Mouse (Mus musculus) kidney, postnatal 0 days (tissue): ENCODE measurements at regions not wholly inside any gene's neighbourhood (a gene's known extent, or its start where the extent isn't known, plus 50 kb on each side); places are given as distances from the start of the nearest gene placed in this dataset.

Experiments
- ATAC-seq: fragments of 200-750 bp; cut with Nextera tagmentation; replicated peaks from 2 replicates; pipeline ENCODE4 v1.8.0; 2017; ENCODE audit warnings: low read depth, moderate number of reproducible peaks, moderate TSS enrichment, moderate library complexity; ENCODE audit not compliant: low FRiP score
- DNase-seq: peaks from one replicate; pipeline ENCODE4 v3.0.0-alpha.2; 2016; ENCODE audit warnings: low spot score
- H3K27ac ChIP-seq: fragments of 300-500 bp; sonication (generic); 2 replicates; pipeline ENCODE4 v1.5.1; 2014; ENCODE audit warnings: mild to moderate bottlenecking
- H3K27me3 ChIP-seq: fragments of 300-500 bp; sonication (generic); 2 replicates; pipeline ENCODE4 v1.6.1; 2014; ENCODE audit warnings: low read length, mixed read lengths; ENCODE audit not compliant: insufficient read depth
- H3K36me3 ChIP-seq: fragments of 300-500 bp; sonication (generic); 2 replicates; pipeline ENCODE4 v1.6.1; 2014; ENCODE audit warnings: low read length, mixed read lengths; ENCODE audit not compliant: insufficient read depth
- H3K4me1 ChIP-seq: fragments of 300-500 bp; sonication (generic); replicated peaks from 2 replicates; pipeline ENCODE4 v1.6.1; 2014; ENCODE audit warnings: antibody characterized with exemption, low read length, mixed read lengths; ENCODE audit not compliant: insufficient read depth
- H3K4me2 ChIP-seq: fragments of 300-500 bp; sonication (generic); 2 replicates; pipeline ENCODE4 v1.6.1; 2014; ENCODE audit warnings: mild to moderate bottlenecking, low read length, moderate library complexity, mixed read lengths
- H3K4me3 ChIP-seq: fragments of 300-500 bp; sonication (generic); replicated peaks from 2 replicates; pipeline ENCODE4 v1.5.1; 2014; ENCODE audit warnings: low read depth, low read length
- H3K9ac ChIP-seq: fragments of 300-500 bp; sonication (generic); 2 replicates; pipeline ENCODE4 v1.6.1; 2014; ENCODE audit warnings: low read depth, low read length
- H3K9me3 ChIP-seq: fragments of 300-500 bp; sonication (generic); replicated peaks from 2 replicates; pipeline ENCODE4 v1.6.1; 2016; ENCODE audit warnings: low read length, inconsistent platforms, mixed read lengths
- CTCF ChIP-seq: IDR thresholded peaks from 2 replicates; pipeline ENCODE4 v1.5.1; 2016; ENCODE audit warnings: antibody characterized with exemption, low read depth, mild to moderate bottlenecking, moderate library complexity
- WGBS: fragments of 180-500 bp; shearing (Covaris S2); extraction: QIAGEN DNeasy Blood & Tissue Kit; methylation state at CpG from one replicate; pipeline ENCODE4 v1.1.7; 2014; 5-methylcytosine and 5-hydroxymethylcytosine counted together

GRCm38 (mm10) chr19:36204965-36205718 is 85.2 kb upstream of the Ankrd1 start:
- Histone ChIP-seq H3K27ac (no peak overlapping the region), H3K27me3 (no peaks in the 10 kb centered on the region), H3K4me2 (no peak overlapping the region), H3K36me3 (no peaks in the 10 kb centered on the region), H3K4me3 (no peak overlapping the region), H3K4me1 (no peaks in the 10 kb centered on the region), H3K9ac (no peak overlapping the region), H3K9me3 (no peaks in the 10 kb centered on the region)
- DNase-seq (no peak), ATAC-seq (no peak)
- TF ChIP-seq CTCF: no peak
- 88% methylated on average over 8 of the region's 8 CpGs for WGBS

DNA sequence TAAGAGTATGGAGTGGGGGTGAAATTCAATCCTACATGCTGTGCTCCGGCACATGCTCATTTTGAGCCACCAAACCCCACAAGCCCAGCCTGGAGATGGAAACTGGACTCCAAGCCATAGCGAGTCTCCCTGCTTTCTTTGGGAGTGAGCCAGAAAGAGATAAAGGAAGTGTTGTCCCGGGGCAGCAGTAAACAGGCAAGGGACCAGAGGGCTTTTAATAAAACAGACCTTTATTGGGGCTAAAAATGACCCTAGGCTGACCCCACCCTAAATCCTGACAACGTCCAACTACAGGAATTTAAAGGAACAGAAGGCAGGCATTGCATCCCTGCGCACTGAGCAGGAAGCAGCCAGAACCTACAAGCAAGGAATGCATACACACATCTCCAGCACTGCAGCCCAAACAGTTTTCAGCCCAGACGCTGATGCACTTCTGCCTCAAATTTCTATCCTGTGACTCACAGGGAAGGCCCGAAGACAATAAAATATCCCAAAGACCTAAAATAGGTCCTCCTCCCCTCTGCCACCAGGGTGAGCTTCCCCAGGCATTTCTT is 87.9 kb upstream of the Ankrd1 start:
- no peaks in the 10 kb centered on the region for H3K4me1 ChIP-seq
- H3K9ac ChIP-seq: no peak overlapping the region
- H3K27ac ChIP-seq: no peak overlapping the region
- no peak for ATAC-seq
- peak; percentile 27; the same call in 1 of the 2 replicates for TF ChIP-seq CTCF
- WGBS: 11% methylated on average over 7 of the region's 7 CpGs
- H3K9me3 ChIP-seq: no peaks in the 10 kb centered on the region
- H3K27me3 ChIP-seq: no peaks in the 10 kb centered on the region
- DNase-seq: peak; percentile 68
- H3K4me3 ChIP-seq: no peak overlapping the region
- no peaks in the 10 kb centered on the region for H3K36me3 ChIP-seq
- peak overlapping the region; percentile 10; the same call in 1 of the 2 replicates for H3K4me2 ChIP-seq

DNA sequence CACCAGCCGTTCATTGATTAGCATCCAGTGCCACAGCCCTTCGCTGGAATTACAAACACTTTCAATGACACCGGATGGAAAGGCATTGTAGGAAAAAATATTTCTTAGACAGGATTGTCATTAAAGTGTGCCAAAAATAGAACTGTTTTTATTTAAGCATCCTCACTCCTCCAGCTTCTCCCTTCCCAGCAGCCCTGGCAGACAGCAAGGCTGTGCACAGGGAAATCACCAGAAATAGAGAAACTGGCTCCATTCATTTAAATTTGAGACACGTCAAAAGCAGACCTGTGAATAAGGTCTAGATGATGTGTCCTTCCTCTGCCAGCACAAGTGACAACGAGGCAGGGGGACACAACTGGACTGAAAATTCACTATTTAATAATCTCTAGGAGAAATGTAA is 88.5 kb upstream of the Ankrd1 start:
- Histone ChIP-seq H3K4me3 (no peak overlapping the region), H3K27ac (no peak overlapping the region), H3K27me3 (no peaks in the 10 kb centered on the region), H3K9me3 (no peaks in the 10 kb centered on the region), H3K4me2 (no peak overlapping the region), H3K9ac (no peak overlapping the region), H3K4me1 (no peaks in the 10 kb centered on the region), H3K36me3 (no peaks in the 10 kb centered on the region)
- 49% methylated on average over 5 of the region's 5 CpGs for WGBS
- TF ChIP-seq CTCF: no peak
- no peak for ATAC-seq
- DNase-seq: no peak

GRCm38 (mm10) chr19:36213461-36213860 is 93.6 kb upstream of the Ankrd1 start:
- WGBS: 36% methylated on average over 8 of the region's 8 CpGs
- H3K36me3 ChIP-seq: no peaks in the 10 kb centered on the region
- DNase-seq (no peak), ATAC-seq (no peak)
- no peaks in the 10 kb centered on the region for H3K9me3 ChIP-seq
- no peaks in the 10 kb centered on the region for H3K27me3 ChIP-seq
- no peak overlapping the region for H3K9ac ChIP-seq
- peaks cover 6% of the 10 kb centered on the region; the same call in 1 of the 2 replicates for H3K4me1 ChIP-seq
- H3K4me3 ChIP-seq: no peak overlapping the region
- no peak overlapping the region for H3K4me2 ChIP-seq
- H3K27ac ChIP-seq: no peak overlapping the region
- TF ChIP-seq CTCF: no peak

- H3K4me1 ChIP-seq: peaks cover 6% of the 10 kb centered on the region; the same call in 1 of the 2 replicates
- 19% methylated on average over 7 of the region's 7 CpGs for WGBS
- H3K4me2 ChIP-seq: no peak overlapping the region; the same call in 1 of the 2 replicates
- ATAC-seq (peak; percentile 54; the same call in 1 of the 2 replicates), DNase-seq (peak; percentile 82)
- no peaks in the 10 kb centered on the region for H3K27me3 ChIP-seq
- no peak overlapping the region for H3K9ac ChIP-seq
- TF ChIP-seq CTCF: no peak
- H3K9me3 ChIP-seq: no peaks in the 10 kb centered on the region
- no peak overlapping the region for H3K27ac ChIP-seq
- H3K36me3 ChIP-seq: no peaks in the 10 kb centered on the region
- H3K4me3 ChIP-seq: no peak overlapping the region
Measured at GRCm38 (mm10) chr19:36214188-36214968, 94.5 kb upstream of the Ankrd1 start.

GRCm38 (mm10) chr19:36217177-36217576 is 97.3 kb upstream of the Ankrd1 start:
- DNase-seq: no peak
- WGBS: 70% methylated on average over 5 of the region's 5 CpGs
- Histone ChIP-seq H3K4me3 (no peak overlapping the region), H3K27me3 (no peaks in the 10 kb centered on the region), H3K36me3 (no peaks in the 10 kb centered on the region), H3K4me1 (peaks cover 6% of the 10 kb centered on the region; the same call in 1 of the 2 replicates), H3K9ac (no peak overlapping the region), H3K27ac (no peak overlapping the region), H3K4me2 (no peak overlapping the region), H3K9me3 (no peaks in the 10 kb centered on the region)
- TF ChIP-seq CTCF: no peak
- ATAC-seq: no peak
